Mouse (Mus musculus) layer of hippocampus, adult 6 months (tissue): ENCODE measurements around the gene Olfr535. TPM values are rescaled to one million over a fixed set of nuclear protein-coding genes. Genes with fewer than 3 reads are reported as not detected.

Experiments used
- long read RNA-seq, 2 experiments: library from polyadenylated mRNA; unstranded; transcript quantifications; one replicate each; pipeline ENCODE4 v2.0.0; 2019 to 2020
- polyA plus RNA-seq: library from polyadenylated mRNA; unstranded; fragments of <200 nt; fragmentation: Nextera tagmentation; gene quantifications from 2 replicates; pipeline ENCODE4 v1.2.3, GENCODE M21; 2021

Olfr535 gene
- not detected in 2 replicates for polyA plus RNA-seq
- long read RNA-seq, experiment 1 = 0 reads
- long read RNA-seq, experiment 2 = 0 reads

DNA sequence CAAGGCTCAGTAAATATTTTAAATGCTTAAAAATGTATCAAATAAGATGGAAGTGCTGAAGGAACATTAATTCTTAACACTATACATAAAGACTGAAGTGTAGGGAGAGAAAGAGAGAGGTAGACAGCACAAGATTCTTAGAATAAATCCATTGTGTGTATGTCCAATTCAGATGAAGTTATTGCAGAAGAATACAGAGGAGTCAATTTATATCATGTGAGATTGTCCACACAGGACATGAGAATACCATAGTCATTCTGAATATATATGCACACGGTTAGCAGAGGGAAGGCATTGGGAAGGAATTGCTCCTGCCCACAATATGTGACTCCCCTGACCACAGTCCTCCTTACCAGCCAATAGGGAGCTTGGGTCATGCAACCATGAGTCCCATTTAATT, at the start of gene Olfr535:
Gene Olfr535, plus strand, starts transcription at position 301 of the 400 bp plus-strand sequence.

GRCm38 (mm10) chr7:140463070-140463469, 20.9 kb upstream of the Olfr535 start, which contains the start of gene Olfr533:
Olfr533 (plus strand) TSS chr7:140463370.

DNA sequence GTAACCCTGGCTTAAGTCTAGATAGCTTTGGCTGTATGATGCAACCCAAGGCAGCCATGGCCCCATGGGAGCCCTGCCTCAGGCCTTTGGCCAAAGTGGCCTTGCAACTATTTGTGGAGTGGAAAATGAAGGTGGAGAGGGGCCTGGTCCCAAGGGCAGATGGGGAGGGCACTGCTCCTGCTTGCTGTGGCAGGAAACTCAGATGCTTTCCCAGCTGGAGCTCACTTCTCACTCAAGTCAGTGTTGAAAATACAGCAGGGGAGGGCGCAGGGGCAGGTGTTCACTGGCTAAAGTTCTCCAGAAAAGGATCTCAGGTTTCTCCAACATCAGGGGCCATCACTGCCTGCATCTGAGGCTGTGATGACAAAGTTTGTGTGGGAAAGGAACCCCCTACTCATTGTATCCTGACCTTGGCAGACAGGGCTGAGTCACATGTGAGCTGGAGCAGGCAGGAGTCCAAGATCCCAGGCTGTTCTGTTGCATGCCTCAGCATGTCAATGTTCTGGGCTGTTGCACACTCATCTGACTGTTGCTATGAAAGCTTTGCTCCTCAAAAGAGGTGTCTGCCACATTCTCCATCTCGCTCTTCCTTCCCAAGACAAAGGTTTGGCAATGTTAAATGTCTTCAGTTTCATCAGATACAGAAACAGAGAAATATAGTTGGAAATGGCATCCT, 23.5 kb downstream of the Olfr535 start, which contains the start of gene Olfr536:
Gene Olfr536, minus strand, starts transcription at position 51 of the 676 bp plus-strand sequence.

Other genes starting within 250 kb of the Olfr535 start
- gene 5830411N06Rik, start 236.9 kb upstream of the Olfr535 start, polyA plus RNA-seq = 0.09 TPM in 1 of 2 replicates, not detected in the other
- gene Olfr525, start 163.4 kb upstream of the Olfr535 start, polyA plus RNA-seq = not detected in 2 replicates
- not detected in 2 replicates for gene Olfr527, start 150.2 kb upstream of the Olfr535 start, polyA plus RNA-seq
- not detected in 2 replicates for gene Olfr60, start 122.5 kb upstream of the Olfr535 start, polyA plus RNA-seq
- not detected in 2 replicates for gene Olfr530, start 107.9 kb upstream of the Olfr535 start, polyA plus RNA-seq
- gene Olfr531, start 81.3 kb upstream of the Olfr535 start, polyA plus RNA-seq = not detected in 2 replicates
- gene Olfr532, start 62.6 kb upstream of the Olfr535 start, polyA plus RNA-seq = not detected in 2 replicates
- gene Olfr533, start 20.8 kb upstream of the Olfr535 start, polyA plus RNA-seq = not detected in 2 replicates
- gene Olfr536, start 23.2 kb downstream of the Olfr535 start, polyA plus RNA-seq = not detected in 2 replicates
- gene Olfr538, start 83.7 kb downstream of the Olfr535 start, polyA plus RNA-seq = not detected in 2 replicates
- gene Olfr46, start 117.1 kb downstream of the Olfr535 start, polyA plus RNA-seq = 0.03 and 0.09 TPM in 2 replicates
- gene Olfr61, start 144.8 kb downstream of the Olfr535 start, polyA plus RNA-seq = not detected in 2 replicates
- 0.10 and 0.18 TPM in 2 replicates for gene Olfr53, start 162.2 kb downstream of the Olfr535 start, polyA plus RNA-seq
- 0.18 and 0.30 TPM in 2 replicates for gene Olfr539, start 175.7 kb downstream of the Olfr535 start, polyA plus RNA-seq
- gene Olfr45, start 197.7 kb downstream of the Olfr535 start, polyA plus RNA-seq = not detected in 2 replicates
- not detected in 2 replicates for gene Olfr541, start 213.1 kb downstream of the Olfr535 start, polyA plus RNA-seq